Mouse (Mus musculus): ENCODE data around the gene Gm3512. TPM values are rescaled to one million over a fixed set of nuclear protein-coding genes. Genes with fewer than 3 reads are reported as not detected.
"Not testable (repeated sequence)": the region's sequence is repeated elsewhere in the genome, so short reads cannot be mapped to it uniquely, and the experiment has no call there.

Gm3512 gene
- polyA plus RNA-seq (2012; rRNA removed) = not detected in 2 replicates

DNA sequence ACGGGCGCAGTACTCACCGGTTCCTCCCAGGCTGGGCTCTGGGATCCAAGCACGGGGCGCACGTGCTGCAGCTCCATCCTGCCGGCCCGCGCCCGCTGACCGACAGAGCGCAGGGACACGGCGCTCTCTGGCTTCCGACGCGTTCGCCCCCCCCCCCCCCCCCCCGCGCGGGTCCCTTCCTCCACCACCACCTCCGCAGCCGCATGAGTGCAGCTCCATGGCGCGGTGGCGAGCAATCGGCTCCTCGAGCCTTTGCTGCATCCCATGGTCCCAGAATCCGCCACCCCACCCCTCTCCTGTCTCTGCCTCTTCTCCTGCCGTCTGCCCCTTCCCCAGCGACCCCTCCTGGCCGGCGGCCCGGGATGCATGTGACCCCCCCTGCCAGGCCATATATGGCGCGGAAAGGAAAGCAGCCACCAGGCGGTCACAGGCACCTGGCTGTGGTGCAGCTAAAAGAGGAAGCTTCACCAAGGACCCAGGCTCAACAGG is at the start of gene Gm3512:
Gene Gm3512, minus strand, starts transcription at position 51 of the 489 bp plus-strand sequence.
- not testable (repeated sequence) for H3K27me3 ChIP-seq (ENCODE audit: control insufficient read depth, insufficient read depth, low read length); H3K4me3 ChIP-seq (ENCODE audit: low read depth, low read length); H3K27ac ChIP-seq (ENCODE audit: insufficient read depth, low read depth, low read length); H3K36me3 ChIP-seq (ENCODE audit: control insufficient read depth, insufficient read depth, low read length); H3K4me1 ChIP-seq (ENCODE audit: control insufficient read depth, insufficient read depth, insufficient read length, low read length)
- no CpG with 5 or more reads among the region's 37 CpGs for WGBS

DNA sequence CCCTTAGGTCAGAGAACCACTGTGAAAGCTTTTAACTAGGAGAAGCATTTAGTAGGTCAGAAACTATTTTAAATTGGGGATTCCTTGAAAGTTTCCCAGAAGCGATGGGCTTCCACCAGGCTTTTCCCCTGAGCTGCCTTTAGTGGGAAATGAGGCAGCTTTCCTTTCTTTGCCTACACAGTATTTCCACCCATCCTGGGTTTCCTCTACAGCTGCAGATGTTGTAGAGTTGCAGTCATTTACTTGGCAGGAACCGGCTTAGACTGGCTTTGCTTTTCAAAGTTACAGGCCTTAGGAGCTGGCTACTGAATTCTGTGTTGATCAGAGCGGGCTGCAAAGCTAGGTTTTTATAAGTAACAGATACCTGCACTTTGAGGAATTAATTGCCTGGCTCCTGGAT is 25.7 kb upstream of the Gm3512 start:
- not testable (repeated sequence) for H3K27me3 ChIP-seq (ENCODE audit: control insufficient read depth, insufficient read depth, low read length); H3K36me3 ChIP-seq (ENCODE audit: control insufficient read depth, insufficient read depth, low read length); H3K4me1 ChIP-seq (ENCODE audit: control insufficient read depth, insufficient read depth, insufficient read length, low read length); H3K27ac ChIP-seq (ENCODE audit: insufficient read depth, low read depth, low read length); H3K4me3 ChIP-seq (ENCODE audit: low read depth, low read length)
- WGBS = 87% methylated on average over 2 of the region's 3 CpGs

DNA sequence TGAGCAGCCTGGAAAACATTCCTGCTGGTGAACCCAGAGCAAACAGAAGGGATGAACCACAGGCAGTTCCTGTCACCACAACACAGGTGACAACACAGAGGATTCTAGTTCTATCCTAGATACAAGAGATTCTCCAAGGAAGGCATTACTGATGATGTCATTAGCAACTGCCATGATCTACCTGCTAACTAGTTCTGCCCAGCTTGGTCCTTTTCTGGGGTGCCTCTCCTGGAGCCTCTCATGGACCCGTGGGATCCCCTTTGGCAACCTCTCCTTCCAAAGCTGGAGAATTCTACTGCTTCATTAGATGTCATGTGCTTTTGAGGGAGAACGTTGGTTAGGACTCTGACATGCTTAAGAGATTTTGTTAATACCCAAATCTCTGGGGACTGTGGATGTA is 20.1 kb upstream of the Gm3512 start, which contains the start of gene Gm16434:
Gene Gm16434, minus strand, starts transcription at position 101 of the 400 bp plus-strand sequence.
- not testable (repeated sequence) for H3K4me3 ChIP-seq (ENCODE audit: low read depth, low read length); H3K27ac ChIP-seq (ENCODE audit: insufficient read depth, low read depth, low read length); H3K27me3 ChIP-seq (ENCODE audit: control insufficient read depth, insufficient read depth, low read length); H3K4me1 ChIP-seq (ENCODE audit: control insufficient read depth, insufficient read depth, insufficient read length, low read length); H3K36me3 ChIP-seq (ENCODE audit: control insufficient read depth, insufficient read depth, low read length)
- no CpG with 5 or more reads among the region's 2 CpGs for WGBS

DNA sequence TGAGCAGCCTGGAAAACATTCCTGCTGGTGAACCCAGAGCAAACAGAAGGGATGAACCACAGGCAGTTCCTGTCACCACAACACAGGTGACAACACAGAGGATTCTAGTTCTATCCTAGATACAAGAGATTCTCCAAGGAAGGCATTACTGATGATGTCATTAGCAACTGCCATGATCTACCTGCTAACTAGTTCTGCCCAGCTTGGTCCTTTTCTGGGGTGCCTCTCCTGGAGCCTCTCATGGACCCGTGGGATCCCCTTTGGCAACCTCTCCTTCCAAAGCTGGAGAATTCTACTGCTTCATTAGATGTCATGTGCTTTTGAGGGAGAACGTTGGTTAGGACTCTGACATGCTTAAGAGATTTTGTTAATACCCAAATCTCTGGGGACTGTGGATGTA is 49.0 kb downstream of the Gm3512 start, which contains the start of gene Gm6676:
Gene Gm6676, minus strand, starts transcription at position 101 of the 400 bp plus-strand sequence.
- H3K4me1 ChIP-seq (ENCODE audit: control insufficient read depth, insufficient read depth, insufficient read length, low read length); H3K4me3 ChIP-seq (ENCODE audit: low read depth, low read length); H3K27ac ChIP-seq (ENCODE audit: insufficient read depth, low read depth, low read length); H3K27me3 ChIP-seq (ENCODE audit: control insufficient read depth, insufficient read depth, low read length); H3K36me3 ChIP-seq (ENCODE audit: control insufficient read depth, insufficient read depth, low read length): not testable (repeated sequence)
- WGBS = no CpG with 5 or more reads among the region's 2 CpGs

DNA sequence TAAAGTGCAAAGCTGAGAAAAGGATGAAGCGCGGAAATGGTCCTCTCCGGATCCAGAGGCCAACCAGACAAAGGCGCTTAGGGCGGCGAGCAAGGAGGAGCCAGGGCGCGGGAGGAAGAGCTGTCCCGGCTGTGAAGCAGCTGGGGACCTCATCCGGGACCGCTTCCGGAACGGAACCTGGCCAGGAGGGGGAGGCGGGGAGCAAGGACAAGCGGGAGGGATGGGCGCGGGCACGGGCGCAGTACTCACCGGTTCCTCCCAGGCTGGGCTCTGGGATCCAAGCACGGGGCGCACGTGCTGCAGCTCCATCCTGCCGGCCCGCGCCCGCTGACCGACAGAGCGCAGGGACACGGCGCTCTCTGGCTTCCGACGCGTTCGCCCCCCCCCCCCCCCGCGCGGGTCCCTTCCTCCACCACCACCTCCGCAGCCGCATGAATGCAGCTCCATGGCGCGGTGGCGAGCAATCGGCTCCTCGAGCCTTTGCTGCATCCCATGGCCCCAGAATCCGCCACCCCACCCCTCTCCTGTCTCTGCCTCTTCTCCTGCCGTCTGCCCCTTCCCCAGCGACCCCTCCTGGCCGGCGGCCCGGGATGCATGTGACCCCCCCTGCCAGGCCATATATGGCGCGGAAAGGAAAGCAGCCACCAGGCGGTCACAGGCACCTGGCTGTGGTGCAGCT is 69.1 kb downstream of the Gm3512 start:
- H3K36me3 ChIP-seq (ENCODE audit: control insufficient read depth, insufficient read depth, low read length); H3K27me3 ChIP-seq (ENCODE audit: control insufficient read depth, insufficient read depth, low read length); H3K27ac ChIP-seq (ENCODE audit: insufficient read depth, low read depth, low read length); H3K4me1 ChIP-seq (ENCODE audit: control insufficient read depth, insufficient read depth, insufficient read length, low read length): not testable (repeated sequence)
- H3K4me3 ChIP-seq (ENCODE audit: low read depth, low read length) = peak overlapping the region; percentile 39
- WGBS = 2% methylated on average over 16 of the region's 54 CpGs

Other genes starting within 250 kb of the Gm3512 start
- gene Gm6356, start 200.7 kb downstream of the Gm3512 start, polyA plus RNA-seq (2012; rRNA removed) = not detected in 2 replicates
- gene Gm10406, start 147.1 kb downstream of the Gm3512 start, polyA plus RNA-seq (2012; rRNA removed) = not detected in 2 replicates
- gene Gm3685, start 129.6 kb downstream of the Gm3512 start, polyA plus RNA-seq (2012; rRNA removed) = not detected in 2 replicates
- not detected in 2 replicates for gene Gm3696, start 73.9 kb downstream of the Gm3512 start, polyA plus RNA-seq (2012; rRNA removed)
- not detected in 2 replicates for gene Gm6676, start 49.1 kb downstream of the Gm3512 start, polyA plus RNA-seq (2012; rRNA removed)
- not detected in 2 replicates for gene Gm16434, start 20.0 kb upstream of the Gm3512 start, polyA plus RNA-seq (2012; rRNA removed)
- gene Gm3727, start 90.2 kb upstream of the Gm3512 start, polyA plus RNA-seq (2012; rRNA removed) = not detected in 2 replicates
- gene Gm3739, start 140.5 kb upstream of the Gm3512 start, polyA plus RNA-seq (2012; rRNA removed) = not detected in 2 replicates
- gene Gm5797, start 157.9 kb upstream of the Gm3512 start, polyA plus RNA-seq (2012; rRNA removed) = not detected in 2 replicates
- not detected in 2 replicates for gene Gm8374, start 190.6 kb upstream of the Gm3512 start, polyA plus RNA-seq (2012; rRNA removed)

All from small intestine, adult 2 months (tissue).